Mouse (Mus musculus) erythroblast, embryonic 14.5 days (primary cell): ENCODE results near the gene Dspp.

ENCODE experiments used
- GATA1 ChIP-seq: IDR thresholded peaks from 2 replicates; pipeline ENCODE4 v1.6.1; 2012; ENCODE audit warnings: low read length, inconsistent platforms, mixed read lengths
- TAL1 ChIP-seq: IDR thresholded peaks from 3 replicates; pipeline ENCODE4 v1.6.1; 2012; ENCODE audit warnings: low read length, inconsistent platforms, mixed read lengths

DNA sequence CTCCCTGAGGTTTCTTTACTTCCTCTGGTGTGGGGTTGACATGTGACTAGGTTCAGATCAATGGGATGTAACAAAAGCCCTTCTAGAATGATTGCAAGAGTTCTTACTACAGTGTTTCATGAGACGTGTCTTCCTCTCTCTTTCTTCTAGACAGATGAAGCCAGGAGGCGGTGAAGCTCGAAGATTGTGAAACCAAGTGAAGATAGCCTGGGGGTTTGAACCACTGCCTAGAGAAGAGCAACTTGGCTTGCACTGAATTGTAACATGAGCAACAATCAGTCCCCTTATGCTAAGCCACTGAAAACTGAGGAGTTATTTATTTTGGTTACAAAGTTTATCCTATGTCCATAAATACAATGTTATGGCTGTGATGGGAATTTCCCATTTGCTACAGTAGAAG, 9.9 kb upstream of the Dspp start:
- no peak for TF ChIP-seq TAL1
- TF ChIP-seq GATA1, result no peak
